Mouse (Mus musculus): ENCODE measurements around the gene Ndufb6. TPM values are rescaled to one million over a fixed set of nuclear protein-coding genes. Genes with fewer than 3 reads are reported as not detected.
A peak's percentile ranks its signal among the peaks of the same experiment; 100 is the strongest.

Ndufb6 gene
- polyA plus RNA-seq, 1 experiment from 2014 or later = 361 TPM

DNA sequence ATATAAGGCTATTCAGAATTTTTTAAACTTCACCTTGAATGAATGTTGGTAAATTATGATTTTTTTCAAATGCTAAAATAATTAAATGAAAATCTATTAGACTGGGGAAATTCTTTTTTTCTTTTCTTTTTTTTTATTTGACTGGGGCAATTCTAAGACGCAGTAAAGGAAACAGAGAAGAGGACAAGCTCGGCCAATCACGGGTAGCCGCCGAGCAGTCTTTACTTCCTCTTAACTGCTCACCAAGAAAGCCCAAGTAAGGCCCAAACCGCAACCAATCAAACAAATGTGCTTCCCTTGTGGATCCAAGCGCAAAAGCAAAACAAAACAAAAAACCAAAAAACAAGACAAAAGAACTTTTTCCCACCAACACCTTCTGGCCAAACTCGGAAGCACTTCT lies 35.2 kb downstream of the Ndufb6 start:
- ATAC-seq (ENCODE audit: low read depth) = no peak
- H3K9me3 ChIP-seq = no peaks in the 10 kb centered on the region
- H3K27me3 ChIP-seq = no peaks in the 10 kb centered on the region
- 81% methylated on average over 8 of the region's 8 CpGs for WGBS
- peaks cover 11% of the 10 kb centered on the region for H3K4me1 ChIP-seq (replicated peaks)
- H3K4me2 ChIP-seq = no peak overlapping the region
- no peak overlapping the region for H3K27ac ChIP-seq (replicated peaks)
- no peak overlapping the region for H3K9ac ChIP-seq
- H3K4me3 ChIP-seq = no peak overlapping the region
- no peaks in the 10 kb centered on the region for H3K36me3 ChIP-seq

DNA sequence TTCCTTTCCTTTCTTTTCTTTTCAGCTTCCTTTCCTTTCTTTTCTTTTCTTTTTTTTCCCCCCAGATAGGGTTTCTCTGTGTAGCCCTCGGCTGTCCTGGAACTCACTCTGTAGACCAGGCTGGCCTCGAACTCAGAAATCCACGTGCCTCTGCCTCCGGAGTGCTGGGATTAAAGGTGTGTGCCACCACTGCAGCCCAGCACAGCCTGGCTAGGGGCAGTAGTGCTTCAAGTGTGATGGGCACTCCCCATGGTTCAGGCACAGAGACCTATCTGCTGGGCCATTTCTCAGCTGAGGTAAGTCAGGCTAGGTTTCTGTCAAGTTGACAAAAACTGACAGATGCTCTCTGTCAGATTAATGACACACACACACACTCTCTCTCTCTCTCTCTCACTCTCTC lies 36.2 kb downstream of the Ndufb6 start:
- Histone ChIP-seq H3K27me3 (peaks cover 5% of the 10 kb centered on the region; the same call in 1 of the 2 replicates), H3K4me1 (replicated peaks) (peaks cover 18% of the 10 kb centered on the region), H3K9ac (no peak overlapping the region), H3K4me3 (no peak overlapping the region), H3K27ac (replicated peaks) (no peak overlapping the region), H3K36me3 (no peaks in the 10 kb centered on the region), H3K9me3 (no peaks in the 10 kb centered on the region), H3K4me2 (no peak overlapping the region)
- WGBS = 87% methylated on average over 4 of the region's 4 CpGs
- no peak for ATAC-seq (ENCODE audit: low read depth)

DNA sequence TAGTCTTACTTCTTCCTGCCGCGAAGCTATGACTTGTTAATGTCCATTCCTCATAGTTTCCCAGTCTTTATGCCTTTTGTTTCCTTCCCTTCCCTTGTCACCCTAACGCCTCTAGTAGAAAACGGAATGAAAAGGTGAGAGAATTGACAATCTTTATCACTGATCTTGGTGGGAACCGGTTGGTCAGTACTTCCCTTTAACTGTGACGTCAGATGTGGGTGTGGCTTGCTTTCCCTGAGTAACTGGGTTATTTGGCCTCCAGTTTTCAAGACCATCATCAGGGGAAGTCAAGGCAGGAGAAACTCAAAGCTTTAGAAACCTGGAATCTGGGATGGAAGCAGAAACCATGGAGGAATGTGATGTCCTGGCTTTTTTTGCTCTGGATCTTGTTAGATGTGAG lies 37.3 kb downstream of the Ndufb6 start:
- H3K27me3 ChIP-seq = peaks cover 5% of the 10 kb centered on the region; the same call in 1 of the 2 replicates
- 57% methylated on average over 6 of the region's 6 CpGs for WGBS

DNA sequence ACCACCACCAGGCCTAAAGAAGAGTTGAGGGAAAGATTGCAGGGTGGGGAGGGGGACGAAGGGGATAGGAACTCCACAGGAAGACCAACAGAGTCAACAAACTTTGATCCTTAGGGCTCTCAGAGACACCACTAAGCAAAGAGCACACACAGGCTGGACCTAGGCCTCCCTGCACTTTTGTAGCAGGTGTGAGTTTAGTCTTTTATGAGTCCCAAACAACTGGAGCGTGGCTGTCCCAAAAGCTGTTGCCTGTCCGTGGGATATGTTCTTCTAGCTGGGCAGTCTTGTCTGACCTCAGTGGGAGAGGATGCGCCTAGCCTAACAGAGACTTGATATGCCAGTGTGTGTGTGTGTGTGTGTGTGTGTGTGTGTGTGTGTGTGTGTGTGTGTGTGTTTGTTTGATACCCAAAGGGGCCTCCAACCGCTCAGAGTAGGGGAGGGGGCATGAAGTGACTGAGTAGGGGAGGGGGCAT lies 38.9 kb downstream of the Ndufb6 start:
- 40% methylated on average over 5 of the region's 5 CpGs for WGBS
- peaks cover 5% of the 10 kb centered on the region; the same call in 1 of the 2 replicates for H3K27me3 ChIP-seq
- ATAC-seq (ENCODE audit: low read depth) = no peak
- no peaks in the 10 kb centered on the region for H3K36me3 ChIP-seq
- peak overlapping the region; percentile 74 for H3K4me2 ChIP-seq
- H3K27ac ChIP-seq (replicated peaks) = no peak overlapping the region
- peak overlapping the region; percentile 69; the same call in 1 of the 2 replicates for H3K9ac ChIP-seq
- no peaks in the 10 kb centered on the region for H3K9me3 ChIP-seq
- H3K4me1 ChIP-seq (replicated peaks) = peaks cover 18% of the 10 kb centered on the region
- peak overlapping the region; percentile 47 for H3K4me3 ChIP-seq

More for the DNA sequence above, 37.3 kb downstream of the Ndufb6 start:
- H3K4me3 ChIP-seq = no peak overlapping the region
- no peak overlapping the region for H3K27ac ChIP-seq (replicated peaks)
- no peak overlapping the region for H3K4me2 ChIP-seq
- no peaks in the 10 kb centered on the region for H3K36me3 ChIP-seq
- ATAC-seq (ENCODE audit: low read depth) = no peak
- H3K9me3 ChIP-seq = no peaks in the 10 kb centered on the region
- H3K4me1 ChIP-seq (replicated peaks) = peaks cover 18% of the 10 kb centered on the region
- no peak overlapping the region for H3K9ac ChIP-seq

DNA sequence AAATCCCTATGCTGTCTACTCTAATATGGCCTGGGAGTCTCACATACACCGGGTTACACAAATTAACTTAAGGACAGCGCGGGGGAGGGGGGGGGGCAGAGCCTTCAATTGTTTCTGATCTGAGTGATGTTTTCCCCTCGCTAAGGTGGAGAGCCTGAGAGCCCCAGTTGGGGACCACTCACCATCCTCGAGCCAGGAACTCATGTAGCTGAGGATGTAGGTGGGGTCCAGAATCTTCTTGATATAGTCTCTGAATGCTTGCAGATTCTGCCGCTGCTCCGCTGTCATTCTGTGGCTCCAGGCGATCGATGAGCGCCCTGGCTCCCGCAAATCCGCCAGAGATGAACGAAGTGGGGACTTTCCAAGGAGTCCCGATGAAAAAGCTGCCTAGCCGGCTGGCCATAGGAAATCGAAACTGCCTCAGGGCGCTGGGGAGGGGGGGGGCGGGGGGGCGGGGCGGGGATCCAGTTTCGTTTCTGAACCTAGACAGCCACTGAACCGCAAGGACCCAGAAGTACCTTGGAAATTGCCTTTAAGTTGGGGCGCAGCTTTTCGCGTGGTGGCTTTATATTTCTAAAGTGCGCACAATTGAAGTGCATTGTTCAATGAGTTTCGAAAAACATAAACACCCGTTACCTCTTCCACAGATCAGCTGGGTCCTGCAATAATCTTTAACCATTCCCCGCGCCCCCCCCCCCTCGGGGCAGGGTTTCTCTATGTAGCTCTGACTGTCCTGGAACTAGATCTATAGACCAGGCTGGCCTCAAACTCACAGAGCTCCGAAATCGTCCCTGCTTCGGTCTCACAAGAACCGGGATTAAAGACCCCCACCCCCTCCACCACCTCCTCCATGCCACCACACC lies 39.6 kb downstream of the Ndufb6 start, which contains the start of gene Ddx58:
Gene Ddx58, minus strand, starts transcription at position 420 of the 863 bp plus-strand sequence.
- Histone ChIP-seq H3K4me1 (replicated peaks) (peaks cover 18% of the 10 kb centered on the region), H3K4me3 (peak within 1 kb of the TSS; percentile 47), H3K9ac (peak within 1 kb of the TSS; percentile 69), H3K27ac (replicated peaks) (no peak within 1 kb of the TSS), H3K36me3 (no peaks in the 10 kb centered on the region), H3K4me2 (peak within 1 kb of the TSS; percentile 74), H3K27me3 (peaks cover 5% of the 10 kb centered on the region; the same call in 1 of the 2 replicates), H3K9me3 (no peaks in the 10 kb centered on the region)
- 4% methylated on average over 35 of the region's 35 CpGs for WGBS
- ATAC-seq (ENCODE audit: low read depth) = peak; percentile 67

DNA sequence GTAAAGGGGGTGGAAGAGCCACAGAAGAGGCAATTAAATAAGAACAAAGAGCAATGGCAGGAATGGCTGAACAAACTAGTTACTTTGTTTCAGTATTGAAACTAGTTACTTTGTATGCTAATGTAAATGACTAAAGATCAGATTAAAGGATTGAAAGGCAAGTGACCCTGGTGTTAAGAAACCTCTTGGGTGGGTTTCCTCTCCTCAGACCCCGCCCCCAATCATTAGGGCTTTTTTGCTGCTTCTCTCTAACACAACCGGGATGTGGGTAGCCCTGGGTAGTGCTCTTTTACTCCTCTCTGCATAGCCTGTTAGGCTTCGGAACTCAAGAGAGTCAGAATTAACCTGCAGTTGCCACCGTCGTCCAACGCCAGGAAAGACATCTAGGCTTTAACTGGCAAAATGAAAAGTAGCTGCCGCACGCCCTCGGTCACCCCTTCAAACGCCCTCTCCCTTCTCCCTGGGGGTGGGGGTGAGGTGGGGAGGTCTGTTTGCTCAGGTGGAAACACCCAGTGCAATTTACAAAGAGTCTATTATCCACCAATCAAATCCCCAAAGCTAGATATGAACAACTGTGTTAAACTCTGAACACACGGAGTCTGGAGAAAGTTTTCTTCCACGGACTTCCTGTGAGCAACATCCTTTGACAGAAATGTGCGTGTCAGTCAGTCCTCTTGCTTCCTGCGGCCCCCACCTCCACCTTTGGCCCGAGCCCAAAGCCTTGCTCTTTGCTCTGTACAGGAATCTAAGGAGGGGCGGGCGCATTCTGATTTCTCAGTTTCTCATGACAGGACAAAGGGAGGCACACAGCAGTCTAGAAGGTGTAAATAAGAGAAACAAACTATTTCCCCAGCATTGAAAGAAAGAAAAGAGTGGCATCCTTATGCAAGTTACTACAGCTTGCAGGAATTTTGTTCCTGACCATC lies 40.5 kb downstream of the Ndufb6 start:
- Histone ChIP-seq H3K27me3 (peaks cover 5% of the 10 kb centered on the region; the same call in 1 of the 2 replicates), H3K4me3 (peak overlapping the region; percentile 47), H3K4me2 (peak overlapping the region; percentile 74), H3K9ac (peak overlapping the region; percentile 69), H3K27ac (replicated peaks) (no peak overlapping the region), H3K9me3 (no peaks in the 10 kb centered on the region), H3K4me1 (replicated peaks) (peaks cover 18% of the 10 kb centered on the region), H3K36me3 (no peaks in the 10 kb centered on the region)
- ATAC-seq (ENCODE audit: low read depth) = peak; percentile 78
- 2% methylated on average over 17 of the region's 17 CpGs for WGBS

DNA sequence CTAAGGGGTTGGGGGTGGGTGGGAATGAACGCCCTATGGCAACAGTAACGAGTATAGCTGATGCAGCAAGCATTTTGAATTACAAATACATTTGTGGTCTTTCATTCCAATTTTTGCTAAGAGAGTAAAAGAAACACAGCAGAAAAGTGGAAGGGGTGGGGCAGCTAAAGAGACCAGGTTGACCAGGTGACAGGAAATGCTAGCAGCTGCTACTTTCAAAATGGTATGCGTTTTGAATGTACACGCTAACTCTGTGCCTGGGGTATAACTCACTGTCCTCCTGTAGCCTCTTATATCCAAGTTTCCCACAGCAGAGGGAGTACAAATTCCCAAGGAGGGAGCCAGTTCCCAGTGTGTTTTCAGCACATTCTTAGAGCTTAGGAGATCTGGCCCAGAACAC lies 42.4 kb downstream of the Ndufb6 start:
- ATAC-seq (ENCODE audit: low read depth) = no peak
- H3K4me2 ChIP-seq = no peak overlapping the region

DNA sequence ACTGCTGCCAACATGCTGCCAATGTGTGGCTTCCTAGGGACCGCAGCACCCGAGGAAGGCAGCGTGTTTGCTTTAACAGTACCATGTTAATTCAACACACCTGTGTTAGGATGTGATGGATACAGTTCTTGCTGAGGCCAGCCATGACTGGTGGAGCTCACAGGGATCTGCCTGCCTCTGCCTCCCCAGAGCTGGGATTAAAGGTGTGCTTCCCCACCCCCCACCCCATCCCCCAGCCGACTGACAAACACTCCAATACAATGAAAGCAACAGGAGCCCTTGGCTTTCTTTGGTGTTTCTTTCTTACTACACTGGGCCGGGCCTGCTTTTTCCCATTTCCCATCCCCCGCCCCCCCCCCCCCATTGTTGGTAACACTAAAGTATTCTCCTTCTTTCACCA lies 45.0 kb downstream of the Ndufb6 start:
- ATAC-seq (ENCODE audit: low read depth) = no peak
- H3K9ac ChIP-seq = no peak overlapping the region
- H3K4me1 ChIP-seq (replicated peaks) = peaks cover 10% of the 10 kb centered on the region
- H3K9me3 ChIP-seq = no peaks in the 10 kb centered on the region
- H3K36me3 ChIP-seq = no peaks in the 10 kb centered on the region
- H3K27ac ChIP-seq (replicated peaks) = no peak overlapping the region
- H3K27me3 ChIP-seq = peaks cover 5% of the 10 kb centered on the region; the same call in 1 of the 2 replicates
- H3K4me3 ChIP-seq = no peak overlapping the region
- H3K4me2 ChIP-seq = no peak overlapping the region
- 81% methylated on average over 6 of the region's 6 CpGs for WGBS

More for the DNA sequence above, 42.4 kb downstream of the Ndufb6 start:
- H3K4me1 ChIP-seq (replicated peaks) = peaks cover 18% of the 10 kb centered on the region
- 89% methylated on average over 4 of the region's 4 CpGs for WGBS
- H3K4me3 ChIP-seq = no peak overlapping the region
- H3K27ac ChIP-seq (replicated peaks) = no peak overlapping the region
- H3K9ac ChIP-seq = no peak overlapping the region
- H3K27me3 ChIP-seq = peaks cover 5% of the 10 kb centered on the region; the same call in 1 of the 2 replicates
- no peaks in the 10 kb centered on the region for H3K36me3 ChIP-seq
- no peaks in the 10 kb centered on the region for H3K9me3 ChIP-seq

DNA sequence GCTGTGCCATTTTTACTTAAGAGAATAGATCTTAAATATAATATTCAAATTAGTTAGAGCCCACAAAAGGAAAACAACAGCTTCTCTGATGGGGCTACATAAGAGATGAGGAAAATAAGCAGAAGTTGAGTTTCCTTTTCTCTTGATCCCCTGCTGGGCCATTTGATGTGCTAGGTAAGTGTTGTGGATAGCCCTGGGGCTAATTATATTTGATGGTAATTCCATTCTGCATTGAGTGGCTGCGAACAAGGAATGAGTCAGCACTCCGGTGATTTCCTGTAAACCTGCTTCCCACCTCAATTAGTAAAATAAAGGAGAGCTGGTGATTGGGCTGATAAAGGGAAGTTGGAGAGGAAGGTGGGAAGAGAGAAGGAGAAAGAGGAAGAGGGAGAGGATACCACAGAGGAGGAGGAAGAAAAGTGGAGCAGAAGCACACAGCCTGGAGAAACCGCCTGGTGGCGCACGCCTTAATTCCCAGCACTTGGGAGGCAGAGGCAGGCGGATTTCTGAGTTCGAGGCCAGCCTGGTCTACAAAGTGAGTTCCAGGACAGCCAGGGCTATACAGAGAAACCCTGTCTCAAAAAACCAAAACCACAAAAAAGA lies 46.1 kb downstream of the Ndufb6 start:
- Histone ChIP-seq H3K9ac (no peak overlapping the region), H3K27me3 (no peaks in the 10 kb centered on the region), H3K9me3 (no peaks in the 10 kb centered on the region), H3K27ac (replicated peaks) (no peak overlapping the region), H3K36me3 (no peaks in the 10 kb centered on the region), H3K4me1 (replicated peaks) (no peaks in the 10 kb centered on the region), H3K4me2 (no peak overlapping the region), H3K4me3 (no peak overlapping the region)
- ATAC-seq (ENCODE audit: low read depth) = no peak
- 90% methylated on average over 7 of the region's 7 CpGs for WGBS

DNA sequence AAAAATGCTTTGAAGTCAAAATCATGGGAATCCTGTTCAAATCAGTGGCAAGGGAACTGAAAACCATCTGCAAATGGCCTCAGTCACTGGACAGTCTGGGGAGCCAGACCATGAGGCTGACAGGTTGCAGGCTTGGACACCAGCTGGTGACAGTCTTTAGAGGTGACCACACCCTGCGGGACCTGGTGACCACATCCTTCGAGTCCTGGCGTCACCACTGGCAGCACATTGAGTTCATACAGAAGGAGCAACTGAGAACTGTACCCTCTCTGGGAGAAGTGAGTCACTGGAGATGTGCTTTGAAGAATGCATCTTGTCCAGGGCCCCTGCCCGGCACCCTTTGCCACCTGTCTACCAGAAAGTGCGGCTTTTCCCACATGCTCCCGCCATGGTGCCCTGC lies 49.5 kb downstream of the Ndufb6 start:
- no peak overlapping the region for H3K27ac ChIP-seq (replicated peaks)
- no peak for ATAC-seq (ENCODE audit: low read depth)
- no peak overlapping the region for H3K4me3 ChIP-seq
- H3K4me1 ChIP-seq (replicated peaks) = no peaks in the 10 kb centered on the region
- H3K36me3 ChIP-seq = no peaks in the 10 kb centered on the region
- no peaks in the 10 kb centered on the region for H3K9me3 ChIP-seq
- no peaks in the 10 kb centered on the region for H3K27me3 ChIP-seq
- 92% methylated on average over 6 of the region's 6 CpGs for WGBS
- no peak overlapping the region for H3K4me2 ChIP-seq
- H3K9ac ChIP-seq = no peak overlapping the region

DNA sequence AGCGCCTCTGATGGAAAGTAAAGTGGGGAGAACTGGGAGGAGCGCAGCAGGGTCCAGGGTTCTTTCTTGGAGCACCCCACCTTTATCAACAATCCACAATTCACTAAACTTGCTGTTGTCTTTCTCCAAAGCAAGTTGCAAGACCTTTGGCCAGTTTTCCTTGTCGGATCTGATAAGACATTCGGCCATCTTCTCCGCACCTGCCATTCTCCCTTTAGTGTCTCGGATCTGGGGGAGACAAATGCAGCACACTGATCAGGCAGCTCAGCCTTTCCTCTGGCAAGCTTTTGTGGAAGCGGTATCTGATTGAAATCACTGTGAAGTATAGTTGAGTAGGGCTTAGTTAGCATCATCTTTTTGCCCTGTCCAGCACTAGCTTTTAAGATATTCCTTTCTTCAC lies 51.3 kb downstream of the Ndufb6 start:
- no peak overlapping the region for H3K4me3 ChIP-seq
- 87% methylated on average over 7 of the region's 7 CpGs for WGBS
- no peaks in the 10 kb centered on the region for H3K27me3 ChIP-seq
- no peak overlapping the region for H3K4me2 ChIP-seq
- no peaks in the 10 kb centered on the region for H3K9me3 ChIP-seq
- no peaks in the 10 kb centered on the region for H3K4me1 ChIP-seq (replicated peaks)
- ATAC-seq (ENCODE audit: low read depth) = no peak
- H3K36me3 ChIP-seq = no peaks in the 10 kb centered on the region
- no peak overlapping the region for H3K27ac ChIP-seq (replicated peaks)
- no peak overlapping the region for H3K9ac ChIP-seq

Measured in neural tube, embryonic 13.5 days (tissue).